Mouse (Mus musculus): ENCODE data around the gene Tmub1. TPM values are rescaled to one million over a fixed set of nuclear protein-coding genes. Genes with fewer than 3 reads are reported as not detected.
A peak's percentile ranks its signal among the peaks of the same experiment; 100 is the strongest.

Tmub1 gene
- total RNA-seq (2014; rRNA removed) (52.1 and 91.5 TPM in 2 replicates), polyA plus RNA-seq (2015; fragmentation: Nextera tagmentation; extraction: Ambion mirVana) (65.3 and 65.5 TPM in 2 replicates)

DNA sequence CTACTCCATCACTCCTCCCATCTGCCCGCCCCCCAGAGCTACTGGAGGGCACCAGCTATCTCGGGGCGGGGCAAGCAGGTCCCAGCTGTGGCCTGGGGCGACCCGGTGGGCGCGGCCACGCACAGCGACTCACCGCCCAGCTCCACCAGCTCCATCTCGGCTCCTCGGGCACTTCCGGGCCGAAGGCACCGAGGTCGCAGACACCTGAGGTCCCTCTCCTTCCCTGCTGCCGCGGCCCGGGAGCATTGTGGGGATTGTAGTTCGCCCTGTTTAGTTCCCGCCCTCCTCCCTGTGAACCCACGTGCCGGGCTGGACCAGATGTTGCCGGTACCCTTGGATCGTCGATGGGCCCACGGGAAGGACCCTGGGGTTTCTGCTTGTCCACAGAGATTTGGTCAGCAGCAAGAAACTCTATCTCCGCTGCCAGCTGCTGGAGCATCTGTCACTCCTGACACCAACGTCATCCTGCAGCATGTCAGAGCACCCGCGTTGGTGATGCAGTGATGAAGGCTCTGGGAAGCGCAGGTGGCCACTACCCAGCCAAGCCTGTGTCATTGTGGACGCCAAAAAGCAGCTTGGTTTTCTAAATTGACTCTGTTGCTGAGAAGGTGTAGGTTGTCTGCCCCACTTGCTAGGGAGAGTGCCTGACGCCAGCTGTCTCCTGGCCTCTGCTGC is at the start of gene Tmub1:
TSS of gene Tmub1 (minus strand) at position 231 of the 675 bp plus-strand sequence.
- peak; percentile 79 for DNase-seq (ENCODE audit: low spot score)
- peaks cover 16% of the 10 kb centered on the region for H3K4me1 ChIP-seq (ENCODE audit: insufficient read depth, low read length)
- H3K36me3 ChIP-seq (ENCODE audit: insufficient read depth, low read length), result peaks cover 3% of the 10 kb centered on the region; the same call in 1 of the 2 replicates
- peak; percentile 64 for ATAC-seq (ENCODE audit: low FRiP score)
- peak within 1 kb of the TSS; percentile 57 for H3K27ac ChIP-seq (ENCODE audit: low read depth, low read length)
- TF ChIP-seq CTCF (IDR thresholded peaks at IDR 0.05), result no peak
- no peaks in the 10 kb centered on the region for H3K9me3 ChIP-seq (ENCODE audit: low read length)
- peak within 1 kb of the TSS; percentile 70 for H3K4me3 ChIP-seq (ENCODE audit: low read depth, low read length)
- H3K4me2 ChIP-seq (ENCODE audit: low read depth, low read length, poor library complexity, severe bottlenecking), result peak within 1 kb of the TSS; percentile 92
- WGBS, result 1% methylated on average over 34 of the region's 34 CpGs
- H3K27me3 ChIP-seq (ENCODE audit: insufficient read depth, low read length), result no peaks in the 10 kb centered on the region
- H3K9ac ChIP-seq (replicated peaks; ENCODE audit: low read length, poor library complexity, severe bottlenecking), result peak within 1 kb of the TSS; percentile 66

DNA sequence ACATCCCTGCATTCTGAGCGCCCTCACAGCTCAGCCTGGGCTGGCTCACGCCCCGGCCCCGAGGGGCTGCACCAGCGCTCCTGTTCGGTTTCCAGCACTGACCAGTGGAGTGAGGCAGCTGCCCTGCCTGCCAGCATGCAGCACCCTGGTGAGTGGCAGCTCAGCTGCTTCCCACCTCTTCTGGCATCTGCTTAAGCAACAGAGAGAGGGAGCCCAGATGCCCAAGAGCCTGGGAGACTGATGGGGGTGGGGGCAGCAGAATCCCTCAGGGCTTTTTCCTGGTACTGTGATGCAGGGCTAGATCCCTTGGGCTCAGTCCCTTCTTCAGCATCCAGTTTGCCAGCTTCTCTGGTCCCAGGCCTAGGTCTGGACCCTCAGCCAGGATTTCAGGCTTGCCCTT is 49.1 kb upstream of the Tmub1 start:
- WGBS, result 43% methylated on average over 6 of the region's 6 CpGs
- H3K36me3 ChIP-seq (ENCODE audit: insufficient read depth, low read length), result peaks cover 76% of the 10 kb centered on the region
- no peaks in the 10 kb centered on the region for H3K27me3 ChIP-seq (ENCODE audit: insufficient read depth, low read length)
- ATAC-seq (ENCODE audit: low FRiP score) (no peak), DNase-seq (ENCODE audit: low spot score) (no peak)
- no peaks in the 10 kb centered on the region for H3K4me1 ChIP-seq (ENCODE audit: insufficient read depth, low read length)
- no peak overlapping the region for H3K4me2 ChIP-seq (ENCODE audit: low read depth, low read length, poor library complexity, severe bottlenecking)
- H3K4me3 ChIP-seq (ENCODE audit: low read depth, low read length), result no peak overlapping the region
- TF ChIP-seq CTCF (IDR thresholded peaks at IDR 0.05), result no peak
- H3K27ac ChIP-seq (ENCODE audit: low read depth, low read length), result no peak overlapping the region
- no peaks in the 10 kb centered on the region for H3K9me3 ChIP-seq (ENCODE audit: low read length)
- no peak overlapping the region for H3K9ac ChIP-seq (replicated peaks; ENCODE audit: low read length, poor library complexity, severe bottlenecking)

DNA sequence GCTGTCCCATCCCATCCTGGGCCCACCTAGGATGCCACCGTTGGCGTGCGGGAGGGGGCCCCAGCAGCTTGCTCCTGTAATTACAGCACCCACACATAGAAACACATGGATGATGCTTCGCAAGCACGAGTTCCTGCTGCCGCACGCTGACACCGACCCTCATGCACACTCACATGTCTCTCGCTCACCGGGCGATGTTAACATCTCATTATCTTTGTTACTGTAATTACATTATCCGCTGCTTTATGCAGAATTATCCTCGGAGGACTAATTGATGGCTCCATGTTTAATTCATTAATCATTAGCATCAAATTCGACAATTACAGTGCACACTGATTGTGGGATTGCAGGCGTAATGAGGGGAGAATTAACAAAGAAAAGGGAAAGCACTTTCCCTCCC is 47.4 kb upstream of the Tmub1 start:
- H3K36me3 ChIP-seq (ENCODE audit: insufficient read depth, low read length), result peaks cover 75% of the 10 kb centered on the region
- TF ChIP-seq CTCF (IDR thresholded peaks at IDR 0.05), result no peak
- no peaks in the 10 kb centered on the region for H3K9me3 ChIP-seq (ENCODE audit: low read length)
- H3K27me3 ChIP-seq (ENCODE audit: insufficient read depth, low read length), result no peaks in the 10 kb centered on the region
- no peak overlapping the region for H3K9ac ChIP-seq (replicated peaks; ENCODE audit: low read length, poor library complexity, severe bottlenecking)
- ATAC-seq (ENCODE audit: low FRiP score), result no peak
- no peaks in the 10 kb centered on the region for H3K4me1 ChIP-seq (ENCODE audit: insufficient read depth, low read length)
- WGBS, result 66% methylated on average over 15 of the region's 15 CpGs
- H3K27ac ChIP-seq (ENCODE audit: low read depth, low read length), result no peak overlapping the region
- H3K4me2 ChIP-seq (ENCODE audit: low read depth, low read length, poor library complexity, severe bottlenecking), result no peak overlapping the region
- H3K4me3 ChIP-seq (ENCODE audit: low read depth, low read length), result no peak overlapping the region
- DNase-seq (ENCODE audit: low spot score), result peak; percentile 39

DNA sequence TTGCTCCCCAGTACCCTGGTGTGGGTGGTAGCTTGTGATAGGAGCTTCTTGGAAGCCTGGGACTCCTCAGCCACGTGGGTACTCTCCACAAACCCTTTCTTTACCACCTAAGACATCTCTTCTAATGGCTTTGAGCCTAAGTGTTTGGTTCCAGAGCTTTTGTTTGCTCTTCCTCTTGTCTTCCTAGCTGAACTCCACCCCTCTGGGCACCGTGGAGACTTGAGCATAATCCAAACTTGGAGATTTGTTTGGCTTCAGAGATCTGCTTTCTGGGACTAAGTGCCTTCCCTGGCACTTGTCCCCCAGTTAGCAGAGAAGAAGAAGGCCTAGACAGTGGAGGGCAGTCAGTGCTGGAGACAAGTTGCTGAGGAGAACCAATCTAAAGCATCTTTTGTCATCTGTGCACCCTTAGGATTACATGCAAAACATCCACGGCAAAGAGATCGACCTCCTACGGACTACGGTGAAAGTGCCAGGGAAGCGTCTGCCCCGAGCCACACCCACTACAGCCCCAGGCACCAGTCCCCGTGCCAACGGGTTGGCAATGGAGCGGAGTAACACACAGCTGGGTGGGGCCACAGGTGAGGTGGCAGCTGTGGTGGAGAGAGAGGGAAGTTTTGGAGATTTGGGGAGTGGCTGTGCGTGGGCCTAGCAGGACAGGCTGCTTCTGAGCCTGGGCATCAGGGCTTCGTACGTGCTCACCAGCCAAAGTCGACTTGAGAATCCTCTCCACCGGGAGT is 45.1 kb upstream of the Tmub1 start:
- Histone ChIP-seq H3K36me3 (ENCODE audit: insufficient read depth, low read length) (peaks cover 76% of the 10 kb centered on the region), H3K9ac (replicated peaks; ENCODE audit: low read length, poor library complexity, severe bottlenecking) (no peak overlapping the region)

DNA sequence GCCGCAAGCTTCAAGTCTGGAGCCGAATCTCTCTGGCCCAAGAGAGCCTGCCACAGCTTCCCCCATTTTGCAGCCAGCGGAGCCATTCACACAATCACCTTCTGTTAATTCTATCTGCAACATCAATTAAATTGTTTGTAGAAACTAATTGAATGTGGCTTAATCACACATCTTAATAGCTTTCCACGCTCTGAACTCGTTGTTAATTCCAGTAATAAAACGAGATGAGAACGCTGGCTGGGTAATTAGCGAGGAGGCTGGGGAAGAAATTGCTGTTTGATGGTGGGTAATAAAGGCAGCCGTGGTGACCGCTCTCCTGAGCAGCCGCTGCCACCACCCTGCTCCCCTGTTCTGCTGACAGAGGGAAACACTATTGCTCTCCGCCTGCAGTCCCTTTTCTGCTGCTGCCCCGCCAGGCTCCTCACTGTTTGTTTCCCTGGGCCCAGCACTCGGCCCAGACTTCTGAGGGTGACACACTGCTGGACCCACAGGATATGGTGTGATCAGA is 42.8 kb upstream of the Tmub1 start:
- Histone ChIP-seq H3K9ac (replicated peaks; ENCODE audit: low read length, poor library complexity, severe bottlenecking) (no peak overlapping the region), H3K4me1 (ENCODE audit: insufficient read depth, low read length) (no peaks in the 10 kb centered on the region), H3K27me3 (ENCODE audit: insufficient read depth, low read length) (no peaks in the 10 kb centered on the region), H3K36me3 (ENCODE audit: insufficient read depth, low read length) (peaks cover 68% of the 10 kb centered on the region), H3K9me3 (ENCODE audit: low read length) (no peaks in the 10 kb centered on the region), H3K4me3 (ENCODE audit: low read depth, low read length) (no peak overlapping the region), H3K27ac (ENCODE audit: low read depth, low read length) (no peak overlapping the region), H3K4me2 (ENCODE audit: low read depth, low read length, poor library complexity, severe bottlenecking) (no peak overlapping the region)
- 78% methylated on average over 14 of the region's 14 CpGs for WGBS
- TF ChIP-seq CTCF (IDR thresholded peaks at IDR 0.05), result no peak
- DNase-seq (ENCODE audit: low spot score) (peak; percentile 63), ATAC-seq (ENCODE audit: low FRiP score) (no peak)

More for the DNA sequence above, 45.1 kb upstream of the Tmub1 start:
- Histone ChIP-seq H3K27ac (ENCODE audit: low read depth, low read length) (no peak overlapping the region), H3K4me1 (ENCODE audit: insufficient read depth, low read length) (no peaks in the 10 kb centered on the region), H3K4me2 (ENCODE audit: low read depth, low read length, poor library complexity, severe bottlenecking) (no peak overlapping the region), H3K4me3 (ENCODE audit: low read depth, low read length) (no peak overlapping the region), H3K27me3 (ENCODE audit: insufficient read depth, low read length) (no peaks in the 10 kb centered on the region), H3K9me3 (ENCODE audit: low read length) (no peaks in the 10 kb centered on the region)
- ATAC-seq (ENCODE audit: low FRiP score) (no peak), DNase-seq (ENCODE audit: low spot score) (no peak)
- no peak for TF ChIP-seq CTCF (IDR thresholded peaks at IDR 0.05)
- whole genome bisulfite sequencing, result 86% methylated on average over 16 of the region's 16 CpGs

- Histone ChIP-seq H3K9ac (replicated peaks; ENCODE audit: low read length, poor library complexity, severe bottlenecking) (no peak overlapping the region), H3K4me1 (ENCODE audit: insufficient read depth, low read length) (no peaks in the 10 kb centered on the region), H3K4me3 (ENCODE audit: low read depth, low read length) (no peak overlapping the region), H3K27me3 (ENCODE audit: insufficient read depth, low read length) (no peaks in the 10 kb centered on the region), H3K4me2 (ENCODE audit: low read depth, low read length, poor library complexity, severe bottlenecking) (no peak overlapping the region), H3K9me3 (ENCODE audit: low read length) (no peaks in the 10 kb centered on the region), H3K36me3 (ENCODE audit: insufficient read depth, low read length) (peaks cover 64% of the 10 kb centered on the region), H3K27ac (ENCODE audit: low read depth, low read length) (no peak overlapping the region)
- no peak for TF ChIP-seq CTCF (IDR thresholded peaks at IDR 0.05)
- ATAC-seq (ENCODE audit: low FRiP score) (no peak), DNase-seq (ENCODE audit: low spot score) (no peak)
- 94% methylated on average over 5 of the region's 5 CpGs for WGBS
Observed at GRCm38 (mm10) chr5:24486738-24487137, 39.1 kb upstream of the Tmub1 start.

Measured in midbrain, postnatal 0 days (tissue).